Mouse (Mus musculus) cerebellum, postnatal 4 days (tissue): Measurements from ENCODE around the gene Dnttip2.
A peak's percentile ranks its signal among the peaks of the same experiment; 100 is the strongest.

ENCODE experiments used
- DNase-seq, 2 experiments: peaks; one replicate each; pipeline ENCODE4 v3.0.0; 2022; ENCODE audit warnings: low spot score in 2 of 2, mixed read lengths in 1 of 2

Dnttip2 gene

GRCm38 (mm10) chr3:122290696-122291095, 16.5 kb downstream of the Dnttip2 start:
- DNase-seq, result no peak

- no peak for DNase-seq
Measured at GRCm38 (mm10) chr3:122291828-122292227, 17.6 kb downstream of the Dnttip2 start.

DNA sequence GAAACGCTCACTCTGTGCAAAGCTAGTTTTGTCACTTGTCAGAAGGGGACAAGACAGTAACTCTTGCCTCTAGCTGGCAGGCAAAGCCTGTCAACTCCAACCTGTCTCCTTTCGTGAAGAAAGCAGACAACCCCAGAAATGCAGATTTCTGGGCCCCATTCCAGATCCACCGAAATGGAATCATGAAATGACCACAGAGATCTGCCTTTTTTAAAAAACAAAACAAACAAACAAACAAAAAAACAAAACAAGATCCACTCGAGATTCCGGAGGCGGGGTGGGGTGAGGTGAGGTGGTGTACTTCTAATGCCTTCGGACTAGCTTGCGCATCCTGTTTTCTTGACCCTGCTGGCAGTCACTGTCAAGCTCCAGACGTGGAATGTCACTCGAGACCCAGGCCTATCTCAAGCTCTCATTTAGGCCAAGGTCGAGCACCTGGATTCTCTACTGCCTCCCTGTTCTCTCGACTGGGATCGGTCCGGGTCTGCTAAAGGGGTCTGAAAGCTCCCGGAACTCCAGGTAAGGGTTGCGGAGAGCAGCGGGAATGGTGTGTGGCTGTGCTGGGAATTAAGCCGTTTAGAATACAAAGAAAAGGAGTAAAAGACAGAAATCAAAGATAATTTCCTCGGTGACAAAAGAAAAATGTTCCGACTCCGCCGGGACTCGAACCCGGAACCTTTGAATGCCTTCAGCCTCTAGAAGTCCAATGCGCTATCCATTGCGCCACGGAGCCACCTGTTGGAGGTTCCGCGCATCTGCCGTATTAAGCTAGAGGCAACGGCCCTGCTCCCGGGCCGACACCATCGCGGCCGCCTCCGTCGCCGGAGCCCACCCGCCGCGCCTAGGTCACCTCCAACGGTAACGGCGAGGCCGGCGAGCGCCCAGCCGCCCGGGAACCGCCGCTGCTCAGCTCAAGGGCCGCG, 18.4 kb downstream of the Dnttip2 start:
- DNase-seq, result peak; percentile 82 to 93

GRCm38 (mm10) chr3:122293223-122293953, 19.2 kb downstream of the Dnttip2 start:
- peak in 1 of 2 experiments; percentile 60 for DNase-seq

DNA sequence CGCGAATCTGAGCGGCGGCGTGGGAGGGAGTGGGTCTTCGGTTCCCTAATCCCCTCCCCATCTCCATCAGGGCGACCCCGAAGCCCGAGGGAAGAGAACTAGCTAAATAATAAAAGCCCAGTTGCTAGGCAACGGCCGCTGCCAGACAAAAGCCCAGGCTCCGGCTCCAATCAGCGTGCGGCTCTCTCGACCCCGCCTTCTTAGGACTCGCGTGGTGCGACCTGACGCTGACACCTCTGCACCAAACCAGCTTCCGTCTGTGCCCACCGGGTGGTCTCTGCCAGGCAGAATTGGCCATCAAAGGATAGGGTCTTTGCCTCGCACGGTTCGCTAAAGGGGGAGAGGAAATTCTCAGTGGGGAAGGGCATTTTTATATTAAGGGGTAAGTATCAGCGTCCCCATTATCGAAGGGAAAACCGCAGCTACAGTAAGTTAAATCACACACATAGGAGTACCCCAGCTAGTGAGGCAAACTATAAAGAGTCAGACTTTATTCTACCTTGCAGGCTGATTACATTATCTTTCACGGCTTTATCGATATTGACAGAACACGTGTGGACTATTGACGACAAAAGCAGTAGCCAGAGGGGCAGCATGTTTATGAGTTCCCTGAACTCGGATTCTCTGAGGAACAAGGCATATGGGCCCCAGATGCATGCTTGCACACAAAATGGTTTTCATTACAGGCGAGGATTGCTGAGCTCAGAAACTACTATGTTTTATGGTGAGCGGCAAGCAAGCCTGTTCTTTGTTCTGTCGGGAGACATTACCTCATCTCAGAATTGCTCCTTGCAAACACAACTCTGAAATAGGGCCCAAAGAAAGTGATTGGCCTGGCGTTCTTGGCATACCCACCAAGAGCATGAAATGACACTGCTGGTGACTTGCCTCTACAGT, 20.0 kb downstream of the Dnttip2 start, which contains the start of gene Bcar3:
Gene Bcar3 (plus strand): TSS at position 183 of the 897 bp plus-strand sequence.
- peak; percentile 82 to 90 for DNase-seq

- peak in 1 of 2 experiments; percentile 36 for DNase-seq
Measured at GRCm38 (mm10) chr3:122295511-122295910, 21.3 kb downstream of the Dnttip2 start.

- DNase-seq, result no peak
Measured at GRCm38 (mm10) chr3:122296979-122297378, 22.8 kb downstream of the Dnttip2 start.

DNA sequence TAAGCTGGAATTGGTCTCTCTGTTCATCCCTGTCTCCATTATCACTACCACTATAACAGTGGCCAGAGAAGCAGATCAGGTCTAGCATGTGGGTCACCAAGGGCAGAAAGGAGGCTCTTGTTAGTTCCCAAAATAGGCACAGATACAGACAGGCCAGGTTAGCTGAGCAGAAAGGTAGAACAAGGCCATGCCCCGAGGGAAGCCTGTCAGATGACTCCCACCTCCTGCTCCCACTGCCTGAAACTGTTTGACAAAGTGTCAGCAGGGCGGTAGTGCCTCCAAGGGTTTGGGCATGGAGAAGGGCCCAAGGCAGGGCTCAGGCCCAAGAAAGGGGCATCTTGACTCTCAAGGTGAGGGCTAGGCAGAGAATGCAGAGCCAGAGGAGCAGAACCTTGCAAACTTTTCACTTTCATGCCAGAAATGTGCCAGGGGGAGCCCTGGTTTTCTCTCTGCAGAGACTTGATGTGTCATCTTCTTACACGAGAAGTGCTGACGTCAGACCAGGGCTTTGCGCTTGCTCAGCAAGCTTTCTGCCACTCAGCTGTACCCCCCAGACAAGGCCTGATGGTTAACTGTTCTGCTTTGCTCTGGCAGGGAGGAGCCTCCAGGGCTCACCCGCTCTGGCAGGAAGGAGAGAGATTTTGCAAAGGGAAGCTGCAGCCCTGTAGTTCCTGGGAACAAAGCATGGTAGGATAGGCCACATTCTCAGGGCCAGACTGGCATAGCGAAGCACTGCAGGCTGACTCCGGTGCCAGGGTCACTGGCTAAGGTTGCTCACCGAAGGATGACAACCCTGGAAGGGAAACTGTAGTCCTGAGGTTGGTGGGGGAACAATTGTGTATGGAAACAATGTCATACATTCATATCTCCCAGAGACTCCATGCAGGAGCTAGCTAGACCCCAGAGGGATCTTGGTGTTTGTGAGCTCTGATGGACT, 27.1 kb downstream of the Dnttip2 start:
- DNase-seq, result no peak

DNA sequence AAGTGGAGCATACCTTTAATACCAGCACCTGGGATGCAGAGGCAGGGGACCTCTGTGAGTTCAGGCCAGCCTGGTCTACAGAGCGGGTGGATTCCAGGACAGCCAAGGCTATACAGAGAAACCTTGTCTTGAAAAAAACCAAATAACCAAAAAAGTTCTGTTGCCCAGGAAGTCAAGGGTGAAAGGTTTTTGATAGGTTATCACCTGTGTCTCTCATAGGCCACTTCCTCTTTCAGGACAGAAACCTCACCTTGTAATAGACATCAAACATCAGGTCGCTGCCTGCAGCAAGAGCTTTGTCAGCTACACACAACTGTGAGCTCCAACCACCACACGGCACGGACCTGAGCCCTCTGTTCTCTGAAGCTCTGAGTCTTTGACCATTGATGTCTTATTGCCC, 30.4 kb downstream of the Dnttip2 start:
- no peak for DNase-seq

DNA sequence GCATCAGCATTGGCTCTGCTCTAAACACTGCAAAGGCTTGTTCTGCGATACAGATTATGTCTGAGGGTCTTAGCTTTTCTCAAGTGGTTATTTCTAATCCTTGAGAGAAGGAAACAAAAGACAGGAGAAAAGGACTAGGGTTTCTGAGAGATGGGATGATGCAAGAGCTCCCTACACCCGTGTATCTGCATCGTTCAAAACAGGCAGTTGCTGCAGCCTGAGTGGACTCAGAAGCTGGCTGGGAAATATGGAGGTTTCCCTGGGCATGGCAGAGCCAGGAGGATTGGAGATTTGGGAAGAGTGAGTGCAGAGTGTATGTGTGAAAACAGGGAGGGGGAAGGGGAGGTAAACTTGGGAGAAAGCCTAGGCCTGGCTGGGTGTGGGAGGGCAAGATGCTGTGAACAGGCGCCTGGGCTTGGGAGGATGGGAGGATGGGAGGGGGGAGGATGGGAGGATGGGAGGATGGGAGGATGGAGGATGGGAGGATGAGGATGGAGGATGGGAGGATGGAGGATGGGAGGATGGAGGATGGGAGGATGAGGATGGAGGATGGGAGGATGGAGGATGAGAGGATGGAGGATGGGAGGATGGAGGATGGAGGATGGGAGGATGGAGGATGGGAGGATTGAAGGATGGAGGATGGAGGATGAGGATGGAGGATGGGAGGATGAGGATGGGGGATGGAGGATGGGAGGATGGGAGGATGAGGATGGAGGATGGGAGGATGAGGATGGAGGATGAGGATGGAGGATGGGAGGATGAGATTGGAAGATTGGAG, 33.9 kb downstream of the Dnttip2 start:
- DNase-seq, result no peak

DNA sequence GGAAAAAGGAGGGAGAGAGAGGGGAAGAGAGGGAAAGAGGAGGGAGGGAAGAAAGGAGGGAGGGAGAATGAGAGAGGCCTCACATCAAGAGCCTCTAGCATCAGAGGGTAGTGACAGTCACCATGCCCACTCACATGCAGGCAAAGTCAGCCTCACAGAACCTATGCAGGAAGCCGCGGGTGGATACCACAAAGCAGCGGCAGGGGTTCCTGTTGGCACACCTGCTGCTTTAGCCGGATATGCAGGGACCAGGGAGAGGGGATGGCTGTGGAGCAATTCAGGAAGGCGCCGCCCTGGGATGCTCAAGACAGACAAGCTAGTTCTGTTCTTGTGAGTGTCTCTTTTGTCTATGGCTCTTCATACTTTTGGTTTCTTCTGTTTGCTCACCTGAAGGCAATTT, 34.8 kb downstream of the Dnttip2 start:
- DNase-seq, result no peak

GRCm38 (mm10) chr3:122312078-122312477, 37.9 kb downstream of the Dnttip2 start:
- peak; percentile 82 to 90 for DNase-seq

- no peak for DNase-seq
Measured at GRCm38 (mm10) chr3:122312936-122313629, 38.9 kb downstream of the Dnttip2 start.

DNA sequence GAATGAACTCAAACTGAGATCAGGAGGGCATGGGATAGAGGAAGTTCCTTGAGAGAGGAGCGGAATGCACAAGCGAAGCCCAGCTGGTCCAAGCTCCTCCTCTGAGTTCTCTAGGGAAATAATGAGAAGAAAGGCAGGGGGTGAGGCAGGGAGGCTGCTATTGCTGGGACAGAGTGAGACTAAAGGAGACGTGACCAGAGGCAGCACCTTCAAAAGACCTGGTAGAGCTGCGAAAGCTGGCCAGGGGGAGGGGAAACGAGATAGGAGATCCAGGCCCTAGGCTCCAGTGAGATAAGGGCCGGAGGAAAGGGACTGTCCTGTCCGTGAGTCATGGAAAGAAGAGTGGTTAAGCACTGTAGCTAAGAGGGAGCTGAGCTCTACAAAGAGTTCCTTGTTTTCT, 39.7 kb downstream of the Dnttip2 start:
- DNase-seq, result no peak

- DNase-seq, result no peak
Measured at GRCm38 (mm10) chr3:122316621-122317020, 42.4 kb downstream of the Dnttip2 start.

- DNase-seq, result no peak
Measured at GRCm38 (mm10) chr3:122317339-122317738, 43.2 kb downstream of the Dnttip2 start.

DNA sequence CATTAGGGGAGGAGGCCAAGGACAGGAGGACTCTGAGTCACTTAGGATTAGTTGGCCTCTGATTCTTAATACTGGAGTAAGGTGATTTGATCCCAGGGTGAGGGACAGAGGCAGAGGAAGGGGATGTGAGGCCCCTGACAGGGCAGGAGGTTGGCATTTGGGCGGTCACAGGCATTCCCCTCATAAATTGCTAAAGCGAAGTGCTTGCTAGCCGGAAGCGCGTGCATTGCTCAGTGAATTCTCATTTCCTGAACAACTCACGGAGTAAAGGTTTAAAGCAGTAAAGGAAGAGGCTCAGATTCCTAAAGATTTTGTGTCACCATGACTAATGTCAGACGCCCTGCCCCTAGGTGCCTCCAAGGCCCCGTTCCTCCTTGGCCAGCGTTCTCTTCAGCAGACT, 48.0 kb downstream of the Dnttip2 start:
- no peak for DNase-seq

DNA sequence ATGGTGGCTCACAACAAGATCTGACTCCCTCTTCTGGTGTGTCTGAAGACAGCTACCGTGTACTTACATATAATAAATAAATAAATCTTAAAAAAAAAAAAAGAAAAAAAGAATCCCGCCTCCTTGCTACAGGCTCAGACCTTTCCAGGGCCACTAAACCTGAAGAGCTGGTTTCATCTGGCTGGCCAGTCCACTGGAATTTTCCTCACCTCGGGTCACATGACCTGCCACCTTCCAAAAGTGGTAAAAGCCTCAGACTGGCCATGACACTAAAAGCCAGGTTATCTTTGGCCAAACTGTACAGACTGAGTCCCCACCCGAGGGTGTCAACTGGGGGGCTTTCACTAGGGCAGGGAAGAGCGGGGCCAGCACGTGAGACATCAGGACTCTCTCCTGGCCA, 49.7 kb downstream of the Dnttip2 start:
- no peak for DNase-seq

DNA sequence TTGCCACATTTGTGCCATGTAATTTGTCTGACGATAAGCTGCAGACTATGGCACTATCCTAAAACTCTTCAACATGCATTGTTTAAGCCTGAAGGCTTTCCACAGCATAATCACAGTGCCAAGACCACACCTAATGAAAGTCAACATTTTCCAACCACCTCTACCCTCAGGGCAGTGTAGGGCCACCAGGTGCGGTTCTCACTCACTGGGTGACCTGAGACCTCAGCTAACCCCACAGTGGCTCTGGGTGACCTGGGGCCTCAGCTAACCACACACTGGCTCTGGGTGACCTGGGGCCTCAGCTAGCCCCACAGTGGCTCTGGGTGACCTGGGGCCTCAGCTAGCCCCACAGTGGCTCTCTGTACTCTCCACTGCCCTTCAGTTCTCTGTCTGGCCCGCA, 50.3 kb downstream of the Dnttip2 start:
- no peak for DNase-seq
